Mouse (Mus musculus) heart, postnatal 25 days (tissue): ENCODE results near the gene Olfr1358. TPM values are rescaled to one million over a fixed set of nuclear protein-coding genes. Genes with fewer than 3 reads are reported as not detected.
"Not testable (repeated sequence)": the region's sequence is repeated elsewhere in the genome, so short reads cannot be mapped to it uniquely, and the experiment has no call there.

Experiments
- DNase-seq: peaks from one replicate; pipeline ENCODE4 v3.0.0; 2022; ENCODE audit warnings: low spot score
- intact Hi-C: fragments of 180-260 bp; cut with DNase I; formaldehyde crosslinking; loops from one replicate; pipeline ENCODE4 v1.15.1; 2025
- total RNA-seq, 2 experiments: library from RNA; stranded (reverse); gene quantifications; 2 replicates each; pipeline ENCODE4 v1.2.3; 2021

Olfr1358 gene
- total RNA-seq: not detected

GRCm38 (mm10) chr10:78517128-78517527 is at the start of gene Olfr1358:
Gene Olfr1358, plus strand, starts transcription at chr10:78517428.
- no peak for DNase-seq
- intact Hi-C loops: no loop called here

- intact Hi-C loops: no loop called here
- DNase-seq: no peak
Observed at GRCm38 (mm10) chr10:78467761-78468310, 49.4 kb upstream of the Olfr1358 start.

GRCm38 (mm10) chr10:78470582-78471313 is 46.5 kb upstream of the Olfr1358 start:
- DNase-seq: no peak
- intact Hi-C loops: no loop called here

DNA sequence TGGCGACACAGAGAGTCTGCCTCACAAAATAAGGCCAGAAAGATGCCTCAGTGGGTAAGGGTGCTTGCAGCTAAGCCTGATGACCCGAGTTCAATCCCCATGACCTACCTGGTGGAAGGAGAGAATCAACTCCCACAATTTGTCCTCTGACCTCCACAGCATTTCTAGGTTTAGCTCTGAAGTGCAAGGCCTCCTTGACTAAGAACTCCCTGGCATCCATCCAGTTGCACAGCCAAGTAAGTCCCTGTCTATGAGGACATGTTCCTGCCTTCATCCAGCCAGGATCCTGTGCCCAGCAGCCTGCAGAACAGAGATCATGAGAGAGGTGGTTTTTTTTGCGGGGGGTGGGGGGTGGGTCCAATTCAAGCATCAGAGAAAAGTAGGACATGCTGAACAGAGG is 45.2 kb upstream of the Olfr1358 start:
- no peak for DNase-seq
- intact Hi-C loops: no loop called here

GRCm38 (mm10) chr10:78473434-78473833 is 43.8 kb upstream of the Olfr1358 start:
- intact Hi-C loops: no loop called here
- DNase-seq: no peak

GRCm38 (mm10) chr10:78474759-78475158 is 42.5 kb upstream of the Olfr1358 start:
- intact Hi-C loops: no loop called here
- no peak for DNase-seq

DNA sequence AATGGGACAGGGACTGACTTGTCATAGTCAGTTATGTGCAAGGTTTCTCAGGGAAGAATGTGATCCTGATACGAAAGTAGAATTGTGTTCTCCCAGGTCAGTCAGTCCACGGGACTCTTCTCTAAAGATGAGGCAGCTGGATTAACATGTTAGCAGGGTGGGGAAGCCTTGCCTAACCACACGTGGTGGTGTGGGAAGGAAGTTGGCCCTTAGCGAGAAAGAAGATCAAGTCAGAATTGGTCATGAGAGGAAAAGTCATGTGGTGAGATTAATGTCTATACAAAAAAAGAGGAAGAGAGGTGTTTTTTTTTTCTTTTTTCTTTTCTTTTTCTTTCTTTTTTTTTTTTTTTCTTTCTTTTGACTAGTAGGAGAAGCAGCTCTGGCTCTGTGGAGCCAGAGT is 40.4 kb upstream of the Olfr1358 start:
- no peak for DNase-seq
- intact Hi-C loops: no loop called here

GRCm38 (mm10) chr10:78480954-78481927 is 36.0 kb upstream of the Olfr1358 start:
- DNase-seq: no peak
- intact Hi-C loops: no loop called here

DNA sequence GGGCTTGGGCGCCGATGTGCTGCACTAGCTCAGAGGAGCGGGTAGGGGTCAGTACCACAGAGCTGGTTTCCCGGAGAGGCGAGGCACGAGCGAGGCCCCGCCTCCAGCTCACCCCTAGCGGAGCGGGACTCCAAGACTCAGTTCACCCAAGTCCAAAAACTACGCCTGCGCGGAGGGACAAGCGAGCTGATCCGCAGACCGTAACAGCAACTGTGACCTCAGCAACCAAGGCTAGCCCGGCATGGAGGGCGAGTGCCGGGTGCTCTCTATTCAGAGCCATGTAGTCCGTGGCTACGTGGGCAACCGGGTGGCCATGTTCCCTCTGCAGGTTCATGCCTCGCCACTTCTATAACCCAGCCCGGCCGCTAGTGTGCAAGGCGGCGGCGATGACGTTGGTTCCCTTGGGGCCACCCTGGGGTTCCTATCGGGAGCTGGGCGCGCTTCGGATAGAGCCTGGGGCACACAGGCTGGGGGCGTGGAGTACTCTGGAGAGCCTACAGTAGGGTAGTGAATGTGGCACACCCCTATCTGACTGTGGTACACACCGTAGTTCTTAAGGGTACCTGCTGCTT is 35.2 kb upstream of the Olfr1358 start:
- intact Hi-C loops: no loop called here
- no peak for DNase-seq

- intact Hi-C loops: loop anchor here (5.0 kb wide), 1 partner anchor 48 kb away; no protein-coding TSS in a partner anchor
Observed at GRCm38 (mm10) chr10:78485369-78485768, 31.9 kb upstream of the Olfr1358 start.

DNA sequence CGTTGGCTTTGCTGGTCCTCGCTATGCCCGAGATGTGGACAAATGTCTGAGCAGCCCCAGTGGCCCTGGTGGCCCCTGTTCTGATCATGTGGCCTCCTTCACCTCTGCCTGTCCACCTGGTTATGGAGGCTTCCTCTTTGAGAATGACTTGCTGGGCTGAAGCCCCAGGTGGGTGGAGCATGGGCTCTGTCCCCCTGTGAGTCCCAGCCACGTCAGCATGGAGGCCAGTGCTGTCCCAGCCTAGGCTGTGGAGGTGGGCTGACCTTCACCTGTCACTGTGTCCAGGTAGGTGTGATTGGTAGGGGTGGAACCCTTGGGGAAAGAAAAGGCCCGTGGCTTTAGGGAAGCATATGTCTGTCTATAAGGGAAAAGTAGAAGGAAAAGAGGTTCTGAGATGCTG is 30.4 kb upstream of the Olfr1358 start:
- intact Hi-C loops: loop anchor here (5.0 kb wide), 1 partner anchor 50 kb away; no protein-coding TSS in a partner anchor
- no peak for DNase-seq

More at GRCm38 (mm10) chr10:78485369-78485768, 31.9 kb upstream of the Olfr1358 start:
- not testable (repeated sequence) for DNase-seq

DNA sequence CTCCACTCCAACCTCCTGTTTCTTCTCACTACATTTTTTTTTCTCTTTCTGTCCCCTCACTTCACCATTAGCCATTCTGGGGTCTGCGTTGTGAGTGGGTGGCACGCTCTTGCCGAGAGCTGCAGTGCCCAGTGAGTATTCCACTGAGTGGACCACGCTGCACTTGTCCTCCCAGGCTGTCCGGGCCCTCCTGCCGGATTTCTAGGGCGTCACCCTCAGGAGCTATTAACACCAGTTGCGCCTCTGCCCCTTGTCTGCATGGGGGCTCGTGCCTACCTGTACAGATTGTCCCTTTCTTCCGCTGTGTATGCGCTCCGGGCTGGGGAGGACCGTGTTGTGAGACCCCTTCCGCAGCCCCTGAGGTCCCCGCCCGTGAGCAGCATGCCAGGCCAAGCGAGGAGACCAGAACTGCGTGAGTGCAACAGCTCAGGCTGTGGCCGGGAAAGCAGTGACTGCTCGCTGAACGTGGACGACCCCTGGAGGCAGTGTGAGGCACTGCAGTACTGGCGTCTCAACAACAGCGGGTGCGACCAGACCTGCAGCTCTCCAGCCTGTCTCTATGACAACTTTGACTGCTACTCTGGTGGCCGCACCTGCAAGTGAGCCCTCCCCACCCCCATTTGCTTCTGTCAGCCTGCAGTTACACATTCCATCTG is 29.7 kb upstream of the Olfr1358 start:
- intact Hi-C loops: loop anchor here (5.0 kb wide), 1 partner anchor 50 kb away; no protein-coding TSS in a partner anchor
- peak; percentile 50 for DNase-seq

GRCm38 (mm10) chr10:78502986-78503733 is 14.1 kb upstream of the Olfr1358 start:
- no peak for DNase-seq
- intact Hi-C loops: no loop called here

DNA sequence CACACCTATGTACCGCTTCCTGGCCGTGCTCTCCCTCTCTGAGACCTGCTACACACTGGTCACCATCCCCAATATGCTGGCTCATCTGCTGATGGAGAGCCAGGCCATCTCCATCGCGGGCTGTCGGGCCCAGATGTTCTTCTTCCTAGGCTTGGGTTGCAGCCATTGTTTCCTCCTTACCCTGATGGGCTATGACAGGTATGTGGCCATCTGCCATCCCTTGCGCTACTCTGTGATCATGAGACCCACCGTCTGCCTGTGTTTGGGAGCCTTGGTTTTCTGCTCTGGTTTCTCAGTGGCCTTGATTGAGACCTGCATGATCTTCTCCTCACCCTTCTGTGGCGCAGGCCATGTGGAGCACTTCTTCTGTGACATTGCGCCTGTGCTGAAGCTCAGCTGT is 2.6 kb downstream of the Olfr1358 start:
- intact Hi-C loops: loop anchor here (5.0 kb wide), 1 partner anchor 88 kb away; no protein-coding TSS in a partner anchor
- DNase-seq: no peak

DNA sequence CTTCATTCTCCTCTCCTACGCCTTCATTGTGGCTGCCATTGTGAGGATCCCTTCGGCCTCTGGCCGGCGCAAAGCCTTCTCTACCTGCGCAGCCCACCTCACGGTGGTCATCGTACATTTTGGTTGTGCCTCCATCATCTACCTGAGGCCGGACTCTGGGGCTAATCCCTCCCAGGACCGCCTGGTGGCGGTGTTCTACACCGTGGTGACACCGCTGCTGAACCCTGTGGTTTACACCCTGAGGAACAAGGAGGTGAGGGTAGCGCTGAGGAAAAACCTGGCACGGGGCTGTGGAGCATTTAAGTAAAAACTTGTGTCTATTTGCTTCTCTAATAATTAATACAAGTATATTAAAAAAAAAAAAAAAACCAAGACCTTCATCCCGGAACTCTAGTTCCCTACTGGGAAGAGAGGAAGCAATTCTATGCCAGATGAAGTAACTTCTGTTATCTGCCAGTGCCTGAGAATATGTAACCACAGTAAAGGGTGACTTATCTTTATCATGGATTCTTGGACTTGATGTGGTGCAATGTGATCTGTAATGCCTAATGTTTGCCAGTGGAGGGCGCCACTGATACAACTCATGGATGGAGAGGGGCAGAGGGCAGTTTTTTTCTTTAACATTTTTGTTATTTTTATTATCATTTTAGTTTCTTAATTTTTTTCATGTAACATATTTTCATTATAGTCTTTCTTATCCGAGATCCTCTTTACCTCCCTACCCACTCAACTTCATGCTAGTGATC is 3.2 kb downstream of the Olfr1358 start:
- intact Hi-C loops: loop anchor here (5.0 kb wide), 1 partner anchor 87 kb away; no protein-coding TSS in a partner anchor
- no peak for DNase-seq

- DNase-seq, intact Hi-C loops: not testable (repeated sequence)
Observed at GRCm38 (mm10) chr10:78525071-78525470, 7.8 kb downstream of the Olfr1358 start.

- DNase-seq: no peak
- intact Hi-C loops: no loop called here
Observed at GRCm38 (mm10) chr10:78525511-78525910, 8.3 kb downstream of the Olfr1358 start.

GRCm38 (mm10) chr10:78540943-78541342 is 23.7 kb downstream of the Olfr1358 start:
- intact Hi-C loops: loop anchor here (1.0 kb wide), 1 partner anchor 64 kb away; no protein-coding TSS in a partner anchor

More at GRCm38 (mm10) chr10:78540943-78541342, 23.7 kb downstream of the Olfr1358 start:
- DNase-seq: no peak
